Mouse (Mus musculus) neural tube, embryonic 15.5 days (tissue): ENCODE data around the gene Gm20937. TPM values are rescaled to one million over a fixed set of nuclear protein-coding genes. Genes with fewer than 3 reads are reported as not detected.
"Not testable (repeated sequence)": the region's sequence is repeated elsewhere in the genome, so short reads cannot be mapped to it uniquely, and the experiment has no call there.

Experiments
- ATAC-seq: fragments of 200-750 bp; cut with Nextera tagmentation; 2 replicates; pipeline ENCODE4 v1.8.0; 2017; ENCODE audit warnings: mild to moderate bottlenecking, moderate TSS enrichment, moderate library complexity; ENCODE audit not compliant: low FRiP score
- H3K27ac ChIP-seq: fragments of 300-500 bp; sonication (generic); replicated peaks from 2 replicates; pipeline ENCODE4 v1.5.1; 2015; ENCODE audit warnings: mild to moderate bottlenecking, inconsistent platforms
- H3K27me3 ChIP-seq: fragments of 300-500 bp; sonication (generic); replicated peaks from 2 replicates; pipeline ENCODE4 v1.6.1; 2015; ENCODE audit warnings: inconsistent platforms
- H3K36me3 ChIP-seq: fragments of 300-500 bp; sonication (generic); 2 replicates; pipeline ENCODE4 v1.6.1; 2015; ENCODE audit warnings: inconsistent platforms
- H3K4me1 ChIP-seq: fragments of 300-500 bp; sonication (generic); 2 replicates; pipeline ENCODE4 v1.6.1; 2015; ENCODE audit warnings: inconsistent platforms
- H3K4me2 ChIP-seq: fragments of 300-500 bp; sonication (generic); 2 replicates; pipeline ENCODE4 v1.6.1; 2015; ENCODE audit warnings: inconsistent platforms, mild to moderate bottlenecking, moderate library complexity
- H3K4me3 ChIP-seq: fragments of 300-500 bp; sonication (generic); replicated peaks from 2 replicates; pipeline ENCODE4 v1.5.1; 2015; ENCODE audit warnings: mild to moderate bottlenecking, inconsistent platforms
- H3K9ac ChIP-seq: fragments of 300-500 bp; sonication (generic); replicated peaks from 2 replicates; pipeline ENCODE4 v1.6.1; 2015; ENCODE audit warnings: mild to moderate bottlenecking, inconsistent platforms
- H3K9me3 ChIP-seq: fragments of 300-500 bp; sonication (generic); replicated peaks from 2 replicates; pipeline ENCODE4 v1.6.1; 2016; ENCODE audit warnings: inconsistent platforms
- WGBS: fragments of 180-500 bp; shearing (Covaris S2); methylation state at CpG from one replicate; pipeline ENCODE4 v1.1.7; 2015; ENCODE audit warnings: mixed read lengths; 5-methylcytosine and 5-hydroxymethylcytosine counted together
- polyA plus RNA-seq: library from polyadenylated mRNA; unstranded; fragments of >200 nt; fragmentation: Nextera tagmentation; extraction: Ambion mirVana; gene quantifications from 2 replicates; pipeline ENCODE4 v1.2.1, GENCODE M21; 2015

Gm20937 gene
- polyA plus RNA-seq, result not detected in 2 replicates

DNA sequence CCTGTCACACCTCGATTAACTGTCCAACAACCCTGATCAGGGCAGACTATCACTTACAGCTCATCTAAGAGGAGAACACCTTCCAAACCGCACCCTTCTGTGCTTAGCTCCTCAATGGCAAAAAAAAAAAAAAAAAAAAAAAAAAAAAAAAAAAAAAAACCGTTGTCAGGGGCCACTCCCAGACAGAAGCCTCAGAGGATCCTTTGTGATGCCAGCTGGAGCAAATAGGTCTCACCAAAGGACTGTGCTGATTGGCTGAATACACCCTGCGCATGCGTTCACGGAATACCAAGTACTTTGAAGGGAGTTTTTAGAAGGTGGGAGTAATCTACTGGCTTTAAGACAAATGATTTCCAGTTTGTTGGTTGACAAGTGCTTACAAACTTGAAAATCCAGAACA, at the start of gene Gm20937:
Gm20937 (minus strand) TSS at position 101 of the 400 bp plus-strand sequence.
- no CpG with 5 or more reads among the region's 6 CpGs for WGBS
- not testable (repeated sequence) for H3K36me3 ChIP-seq, ATAC-seq, H3K9me3 ChIP-seq, H3K4me2 ChIP-seq, H3K27ac ChIP-seq, H3K4me1 ChIP-seq, H3K4me3 ChIP-seq, H3K27me3 ChIP-seq, H3K9ac ChIP-seq

Other genes with a start within 250 kb of the Gm20937 start
- gene Gm20816, start 243.1 kb upstream of the Gm20937 start, polyA plus RNA-seq, result not detected in 2 replicates